Mouse (Mus musculus): ENCODE results near the gene Med15.

DNA sequence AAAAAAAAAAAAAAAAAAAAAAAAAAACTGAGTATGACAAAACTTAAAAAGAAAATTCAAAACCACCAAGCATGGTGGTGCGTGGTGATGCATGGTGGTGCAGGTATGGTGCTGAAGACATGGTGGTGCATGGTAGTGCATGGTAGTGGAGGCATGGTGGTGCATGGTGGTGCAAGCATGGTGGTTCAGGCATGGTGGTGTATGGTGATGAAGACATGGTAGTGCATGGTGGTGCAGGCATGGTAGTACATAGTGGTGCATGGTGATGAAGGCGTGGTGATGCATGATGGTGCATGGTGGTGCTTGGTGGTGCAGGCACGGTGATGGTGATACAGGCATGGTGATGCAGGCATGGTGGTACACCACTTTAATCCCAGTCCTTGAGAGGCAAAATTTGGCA lies 8.2 kb downstream of the Med15 start:
- no peak for TF ChIP-seq CTCF (IDR thresholded peaks at IDR 0.05; ENCODE audit: extremely low read depth, insufficient read depth, low read length)
- TF ChIP-seq POLR2A (IDR thresholded peaks at IDR 0.05; ENCODE audit: extremely low read depth, insufficient read depth, low read length): no peak

Data from cortical plate, adult 2 months (tissue).